Mouse (Mus musculus) hindbrain, postnatal 0 days (tissue): ENCODE data around the gene Sult6b2. TPM values are rescaled to one million over a fixed set of nuclear protein-coding genes. Genes with fewer than 3 reads are reported as not detected.

ENCODE experiments used
- ATAC-seq: fragments of 200-750 bp; cut with Nextera tagmentation; 2 replicates; pipeline ENCODE4 v1.8.0; 2017; ENCODE audit warnings: mild to moderate bottlenecking, moderate TSS enrichment, moderate library complexity
- DNase-seq: peaks from one replicate; pipeline ENCODE4 v3.0.0-alpha.2; 2015; ENCODE audit warnings: low spot score
- H3K27ac ChIP-seq: fragments of 300-500 bp; sonication (generic); 2 replicates; pipeline ENCODE4 v1.5.1; 2014; ENCODE audit warnings: mild to moderate bottlenecking
- H3K27me3 ChIP-seq: fragments of 300-500 bp; sonication (generic); 2 replicates; pipeline ENCODE4 v1.6.1; 2014; ENCODE audit warnings: low read length, mixed read lengths; ENCODE audit not compliant: insufficient read depth
- H3K36me3 ChIP-seq: fragments of 300-500 bp; sonication (generic); 2 replicates; pipeline ENCODE4 v1.6.1; 2014; ENCODE audit warnings: low read length, mixed read lengths; ENCODE audit not compliant: insufficient read depth
- H3K4me1 ChIP-seq: fragments of 300-500 bp; sonication (generic); 2 replicates; pipeline ENCODE4 v1.6.1; 2014; ENCODE audit warnings: antibody characterized with exemption, low read length, mixed read lengths; ENCODE audit not compliant: insufficient read depth
- H3K4me2 ChIP-seq: fragments of 300-500 bp; sonication (generic); 2 replicates; pipeline ENCODE4 v1.6.1; 2014; ENCODE audit warnings: low read depth, mild to moderate bottlenecking, low read length, moderate library complexity, mixed read lengths
- H3K4me3 ChIP-seq: fragments of 300-500 bp; sonication (generic); 2 replicates; pipeline ENCODE4 v1.5.1; 2014; ENCODE audit warnings: low read length
- H3K9ac ChIP-seq: fragments of 300-500 bp; sonication (generic); replicated peaks from 2 replicates; pipeline ENCODE4 v1.6.1; 2014; ENCODE audit warnings: mild to moderate bottlenecking, low read length, moderate library complexity, mixed read lengths
- H3K9me3 ChIP-seq: fragments of 300-500 bp; sonication (generic); 2 replicates; pipeline ENCODE4 v1.6.1; 2016; ENCODE audit warnings: low read length, mixed read lengths
- CTCF ChIP-seq: IDR thresholded peaks from 2 replicates; pipeline ENCODE4 v1.5.1; 2016; ENCODE audit warnings: antibody characterized with exemption, control low read depth, low read depth
- WGBS: fragments of 180-500 bp; shearing (Covaris S2); extraction: QIAGEN DNeasy Blood & Tissue Kit; methylation state at CpG from one replicate; pipeline ENCODE4 v1.1.7; 2014; 5-methylcytosine and 5-hydroxymethylcytosine counted together
- polyA plus RNA-seq: library from polyadenylated mRNA; unstranded; fragments of >200 nt; fragmentation: Nextera tagmentation; extraction: Ambion mirVana; gene quantifications from 2 replicates; pipeline ENCODE4 v1.2.1, GENCODE M21; 2015
- total RNA-seq: library from RNA; depleted of rRNA; stranded (reverse); fragments of >200 nt; gene quantifications from 2 replicates; pipeline ENCODE4 v1.2.3, GENCODE M21; 2014

Sult6b2 gene
- total and polyA plus RNA-seq, 2 experiments from 2014 or later = 0.28 TPM; not detected in 1

DNA sequence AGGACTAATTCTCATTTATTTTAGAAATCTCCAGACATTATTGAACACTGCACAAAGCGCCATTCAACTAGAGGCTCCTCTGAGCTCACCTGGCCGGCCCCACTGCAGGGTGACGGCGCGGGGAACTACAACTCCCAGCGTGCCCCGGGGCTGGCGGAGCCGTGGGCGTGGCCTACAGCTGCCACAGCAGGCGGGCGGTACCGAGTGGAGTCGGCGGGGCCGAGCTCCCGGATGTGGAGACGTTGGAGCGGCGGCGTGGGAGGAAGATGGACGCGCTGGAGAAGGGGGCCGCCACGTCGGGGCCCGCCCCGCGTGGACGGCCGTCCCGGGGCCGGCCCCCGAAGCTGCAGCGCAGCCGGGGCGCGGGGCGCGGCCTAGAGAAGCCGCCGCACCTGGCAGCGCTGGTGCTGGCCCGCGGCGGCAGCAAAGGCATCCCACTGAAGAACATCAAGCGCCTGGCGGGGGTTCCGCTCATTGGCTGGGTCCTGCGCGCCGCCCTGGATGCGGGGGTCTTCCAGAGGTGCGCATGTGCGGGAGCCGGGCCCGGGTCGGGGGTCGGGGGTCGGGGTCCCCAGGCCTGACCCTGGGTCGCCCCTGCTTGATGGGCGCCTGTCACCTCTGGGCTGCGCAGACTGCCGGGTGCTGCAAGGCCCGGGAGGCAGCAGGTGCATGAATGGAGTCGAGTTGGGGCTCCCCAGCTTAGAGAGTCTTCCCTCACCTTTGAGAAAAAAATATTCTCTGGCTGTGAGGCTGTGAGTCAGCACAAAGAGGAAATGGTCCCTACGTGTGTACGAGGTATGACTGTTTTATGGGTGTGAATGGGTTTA, 47.6 kb downstream of the Sult6b2 start, which contains the start of gene Cmas:
TSS of gene Cmas (plus strand) at position 180 of the 827 bp plus-strand sequence.
- TF ChIP-seq CTCF = no peak
- peaks cover 12% of the 10 kb centered on the region; the same call in 1 of the 2 replicates for H3K36me3 ChIP-seq
- H3K27me3 ChIP-seq = no peaks in the 10 kb centered on the region
- peak within 1 kb of the TSS; percentile 91 for H3K4me2 ChIP-seq
- DNase-seq (peak; percentile 95), ATAC-seq (peak; percentile 93)
- no peaks in the 10 kb centered on the region for H3K4me1 ChIP-seq
- no peaks in the 10 kb centered on the region for H3K9me3 ChIP-seq
- H3K4me3 ChIP-seq = peak within 1 kb of the TSS; percentile 92
- peak within 1 kb of the TSS; percentile 95 for H3K9ac ChIP-seq
- peak within 1 kb of the TSS; percentile 90 for H3K27ac ChIP-seq
- WGBS = under 1% methylated on average over 49 of the region's 68 CpGs

DNA sequence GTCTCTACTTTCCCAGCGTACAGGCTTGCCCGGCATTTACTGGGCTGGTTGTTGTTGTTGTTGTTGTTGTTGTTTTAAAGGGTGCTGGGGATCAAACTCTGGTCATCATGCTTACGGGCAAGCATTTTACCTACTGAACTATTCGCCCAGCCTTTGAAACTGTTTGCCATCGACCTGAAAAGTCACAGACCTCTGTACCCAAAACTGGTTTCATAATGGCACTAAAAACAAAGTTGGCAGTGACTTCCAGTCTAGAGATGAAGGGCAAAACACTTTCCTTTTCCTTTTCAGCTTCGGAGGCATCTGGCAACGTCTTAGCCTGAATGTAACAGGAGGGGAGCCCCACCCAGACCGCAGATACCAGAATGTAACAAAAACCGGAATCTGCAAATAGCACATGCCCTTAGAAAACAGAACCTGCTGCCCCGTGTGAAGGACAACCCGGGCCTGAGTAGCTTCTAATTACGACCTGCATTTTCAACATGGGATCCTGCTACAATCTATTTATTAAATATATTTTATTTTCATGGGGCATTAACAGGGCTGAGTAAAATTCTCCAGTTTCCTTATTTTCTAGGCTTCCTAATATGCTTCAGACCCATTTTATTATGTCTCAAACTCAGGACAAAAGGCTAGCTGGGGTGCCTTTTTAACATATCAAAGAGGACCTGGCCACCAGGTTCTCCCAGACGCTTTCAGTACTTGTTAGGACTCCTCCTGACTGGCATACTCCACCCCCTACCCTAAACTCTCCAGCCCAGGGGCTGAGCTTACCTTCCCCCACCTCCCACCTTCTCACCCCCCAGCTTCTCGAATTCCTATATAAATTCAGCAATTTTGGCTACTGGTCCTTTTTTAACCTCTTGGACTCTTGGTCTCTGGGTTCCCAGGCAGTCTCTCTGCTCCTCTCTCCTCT, 51.7 kb downstream of the Sult6b2 start:
- Histone ChIP-seq H3K9me3 (no peaks in the 10 kb centered on the region), H3K4me3 (no peak overlapping the region), H3K27ac (no peak overlapping the region), H3K36me3 (no peaks in the 10 kb centered on the region), H3K9ac (no peak overlapping the region), H3K27me3 (no peaks in the 10 kb centered on the region), H3K4me1 (no peaks in the 10 kb centered on the region), H3K4me2 (no peak overlapping the region)
- ATAC-seq (no peak), DNase-seq (no peak)
- WGBS = 39% methylated on average over 14 of the region's 14 CpGs
- TF ChIP-seq CTCF = no peak

DNA sequence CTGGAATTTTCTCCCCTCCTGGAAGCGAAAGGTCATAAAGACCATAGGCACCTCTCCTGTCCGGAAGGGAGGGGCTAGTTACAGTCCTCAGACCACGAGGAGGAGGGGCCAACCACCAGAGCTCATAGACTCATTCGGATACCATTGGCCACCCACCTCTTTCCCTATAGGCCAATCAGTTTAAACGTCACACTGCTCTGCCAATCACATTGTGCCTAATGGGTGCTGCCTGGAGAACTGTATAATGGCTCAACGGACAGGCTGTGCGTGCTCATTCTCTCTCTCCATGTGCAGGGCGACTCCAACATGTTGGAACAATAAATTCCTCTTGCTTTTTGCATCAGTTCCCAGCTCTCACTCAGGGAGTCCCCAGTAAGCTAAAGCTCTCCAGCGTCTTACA, 52.9 kb downstream of the Sult6b2 start:
- no peak for TF ChIP-seq CTCF
- DNase-seq (peak; percentile 49), ATAC-seq (peak; percentile 57)
- Histone ChIP-seq H3K9ac (no peak overlapping the region), H3K4me3 (no peak overlapping the region), H3K36me3 (no peaks in the 10 kb centered on the region), H3K4me1 (no peaks in the 10 kb centered on the region), H3K27me3 (no peaks in the 10 kb centered on the region), H3K9me3 (no peaks in the 10 kb centered on the region), H3K4me2 (no peak overlapping the region), H3K27ac (no peak overlapping the region)
- WGBS = 53% methylated on average over 9 of the region's 9 CpGs

DNA sequence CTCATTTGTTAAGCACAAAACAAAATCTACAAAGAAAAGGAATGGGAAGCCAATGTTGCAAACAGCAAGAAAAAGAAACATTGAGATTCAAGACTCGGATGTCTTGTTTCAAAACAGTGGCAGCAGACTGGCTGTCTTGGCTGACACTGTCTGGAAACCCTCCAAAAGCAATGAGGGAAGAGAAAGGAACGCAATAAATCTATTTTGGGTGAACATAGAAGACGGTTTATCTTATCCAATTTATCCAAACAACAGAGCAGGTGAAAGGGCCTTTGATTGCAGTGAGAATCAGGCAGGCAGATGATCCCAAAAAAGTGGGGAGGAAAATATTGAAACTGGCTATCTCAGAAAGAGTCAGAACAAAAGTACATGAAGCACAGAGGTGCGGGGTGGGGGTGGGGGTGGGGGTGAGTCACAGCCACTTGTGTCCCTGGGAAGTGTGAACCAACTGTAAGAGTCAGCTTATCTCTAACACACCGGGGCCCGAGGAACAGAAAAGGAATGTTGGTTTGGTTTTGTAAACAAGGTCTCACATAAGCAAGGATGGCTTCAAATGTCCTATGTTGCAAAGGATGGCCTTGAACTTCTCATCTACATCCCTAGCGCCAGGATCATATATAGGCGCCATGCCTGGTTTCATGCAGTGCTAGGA, 56.1 kb downstream of the Sult6b2 start:
- Histone ChIP-seq H3K9ac (no peak overlapping the region), H3K4me1 (no peaks in the 10 kb centered on the region), H3K4me3 (no peak overlapping the region), H3K27me3 (no peaks in the 10 kb centered on the region), H3K4me2 (no peak overlapping the region), H3K9me3 (no peaks in the 10 kb centered on the region), H3K27ac (no peak overlapping the region), H3K36me3 (no peaks in the 10 kb centered on the region)
- TF ChIP-seq CTCF = no peak
- ATAC-seq = no peak
- 69% methylated on average over 8 of the region's 8 CpGs for WGBS
- DNase-seq = peak; percentile 18

DNA sequence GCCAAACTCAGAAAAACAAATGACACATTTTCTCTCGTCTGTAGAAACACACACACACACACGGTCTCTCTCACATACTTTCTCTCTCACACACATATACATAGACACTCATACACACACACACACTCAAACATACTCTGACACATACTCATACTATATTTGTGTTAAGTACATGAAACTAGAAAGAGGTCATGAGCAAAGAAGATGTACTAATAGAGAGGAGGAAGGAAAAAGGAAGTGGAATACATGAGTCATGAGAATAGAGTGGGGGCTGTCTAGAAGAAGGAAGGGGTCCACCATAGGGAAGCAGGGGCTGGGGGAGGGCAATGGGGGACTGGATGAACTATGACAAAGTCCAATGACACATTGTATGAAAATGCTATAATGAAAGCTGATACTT, 57.1 kb downstream of the Sult6b2 start:
- Histone ChIP-seq H3K27ac (no peak overlapping the region), H3K4me1 (no peaks in the 10 kb centered on the region), H3K9ac (no peak overlapping the region), H3K27me3 (no peaks in the 10 kb centered on the region), H3K4me2 (no peak overlapping the region), H3K9me3 (no peaks in the 10 kb centered on the region), H3K4me3 (no peak overlapping the region), H3K36me3 (no peaks in the 10 kb centered on the region)
- DNase-seq = no peak
- no peak for TF ChIP-seq CTCF
- 78% methylated on average over 2 of the region's 2 CpGs for WGBS
- no peak for ATAC-seq

DNA sequence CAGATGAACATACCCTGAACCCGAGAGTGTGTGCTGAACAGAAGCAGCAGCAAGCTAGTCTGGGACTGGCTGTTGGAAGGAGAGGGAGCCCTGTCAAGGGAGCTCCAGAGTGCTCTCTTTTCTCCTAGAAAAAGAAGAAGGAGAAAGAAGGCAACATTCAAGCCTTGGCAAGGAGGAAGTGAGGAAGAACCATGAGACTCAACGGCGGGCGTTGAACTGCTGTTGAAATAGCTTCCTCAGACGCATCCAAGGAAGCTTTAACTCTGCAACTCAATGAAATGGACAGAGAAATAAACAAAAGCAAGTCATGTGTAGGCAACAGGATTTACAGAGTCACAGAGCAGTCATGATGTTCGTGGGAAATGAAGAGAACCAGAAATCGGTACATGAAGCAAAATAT, 57.5 kb downstream of the Sult6b2 start:
- no peak for TF ChIP-seq CTCF
- no peak overlapping the region for H3K9ac ChIP-seq
- DNase-seq (no peak), ATAC-seq (no peak)
- H3K4me1 ChIP-seq = no peaks in the 10 kb centered on the region
- H3K27ac ChIP-seq = no peak overlapping the region
- H3K27me3 ChIP-seq = no peaks in the 10 kb centered on the region
- 81% methylated on average over 7 of the region's 7 CpGs for WGBS
- H3K36me3 ChIP-seq = no peaks in the 10 kb centered on the region
- no peak overlapping the region for H3K4me2 ChIP-seq
- H3K4me3 ChIP-seq = no peak overlapping the region
- no peaks in the 10 kb centered on the region for H3K9me3 ChIP-seq
